Mouse (Mus musculus) heart, embryonic 11.5 days (tissue): ENCODE results near the gene Grin2c. TPM values are rescaled to one million over a fixed set of nuclear protein-coding genes. Genes with fewer than 3 reads are reported as not detected.

Experiments
- ATAC-seq: fragments of 200-750 bp; cut with Nextera tagmentation; replicated peaks from 2 replicates; pipeline ENCODE4 v1.8.0; 2017; ENCODE audit warnings: moderate library complexity; ENCODE audit not compliant: insufficient number of reproducible peaks, low FRiP score, low TSS enrichment
- H3K27ac ChIP-seq: fragments of 300-500 bp; sonication (generic); 2 replicates; pipeline ENCODE4 v1.5.1; 2014; ENCODE audit warnings: mild to moderate bottlenecking, low read depth, low read length
- H3K27me3 ChIP-seq: fragments of 300-500 bp; sonication (generic); 2 replicates; pipeline ENCODE4 v1.6.1; 2014; ENCODE audit warnings: mild to moderate bottlenecking, low read length, mixed read lengths; ENCODE audit not compliant: control insufficient read depth, insufficient read depth
- H3K36me3 ChIP-seq: fragments of 300-500 bp; sonication (generic); 2 replicates; pipeline ENCODE4 v1.6.1; 2014; ENCODE audit warnings: mild to moderate bottlenecking, low read length, moderate library complexity, mixed read lengths; ENCODE audit not compliant: control insufficient read depth, insufficient read depth
- H3K4me1 ChIP-seq: fragments of 300-500 bp; sonication (generic); 2 replicates; pipeline ENCODE4 v1.6.1; 2014; ENCODE audit warnings: low read length; ENCODE audit not compliant: control insufficient read depth, insufficient read depth
- H3K4me2 ChIP-seq: fragments of 300-500 bp; sonication (generic); 2 replicates; pipeline ENCODE4 v1.6.1; 2014; ENCODE audit warnings: mild to moderate bottlenecking, moderate library complexity
- H3K4me3 ChIP-seq: fragments of 300-500 bp; sonication (generic); 2 replicates; pipeline ENCODE4 v1.5.1; 2014; ENCODE audit warnings: low read depth, low read length
- H3K9ac ChIP-seq: fragments of 300-500 bp; sonication (generic); 2 replicates; pipeline ENCODE4 v1.6.1; 2014; ENCODE audit warnings: mild to moderate bottlenecking, low read depth, low read length, moderate library complexity
- H3K9me3 ChIP-seq: fragments of 300-500 bp; sonication (generic); replicated peaks from 2 replicates; pipeline ENCODE4 v1.6.1; 2016; ENCODE audit warnings: low read length; ENCODE audit not compliant: control insufficient read depth
- WGBS: fragments of 180-500 bp; shearing (Covaris S2); extraction: QIAGEN DNeasy Blood & Tissue Kit; methylation state at CpG from one replicate; pipeline ENCODE4 v1.1.7; 2014; ENCODE audit not compliant: insufficient replicate concordance; 5-methylcytosine and 5-hydroxymethylcytosine counted together
- polyA plus RNA-seq: library from polyadenylated mRNA; unstranded; fragments of >200 nt; fragmentation: Nextera tagmentation; extraction: Ambion mirVana; gene quantifications from 2 replicates; pipeline ENCODE4 v1.2.1, GENCODE M21; 2014

The Grin2c gene
- polyA plus RNA-seq, 1 experiment from 2014 or later = 0.13 TPM

DNA sequence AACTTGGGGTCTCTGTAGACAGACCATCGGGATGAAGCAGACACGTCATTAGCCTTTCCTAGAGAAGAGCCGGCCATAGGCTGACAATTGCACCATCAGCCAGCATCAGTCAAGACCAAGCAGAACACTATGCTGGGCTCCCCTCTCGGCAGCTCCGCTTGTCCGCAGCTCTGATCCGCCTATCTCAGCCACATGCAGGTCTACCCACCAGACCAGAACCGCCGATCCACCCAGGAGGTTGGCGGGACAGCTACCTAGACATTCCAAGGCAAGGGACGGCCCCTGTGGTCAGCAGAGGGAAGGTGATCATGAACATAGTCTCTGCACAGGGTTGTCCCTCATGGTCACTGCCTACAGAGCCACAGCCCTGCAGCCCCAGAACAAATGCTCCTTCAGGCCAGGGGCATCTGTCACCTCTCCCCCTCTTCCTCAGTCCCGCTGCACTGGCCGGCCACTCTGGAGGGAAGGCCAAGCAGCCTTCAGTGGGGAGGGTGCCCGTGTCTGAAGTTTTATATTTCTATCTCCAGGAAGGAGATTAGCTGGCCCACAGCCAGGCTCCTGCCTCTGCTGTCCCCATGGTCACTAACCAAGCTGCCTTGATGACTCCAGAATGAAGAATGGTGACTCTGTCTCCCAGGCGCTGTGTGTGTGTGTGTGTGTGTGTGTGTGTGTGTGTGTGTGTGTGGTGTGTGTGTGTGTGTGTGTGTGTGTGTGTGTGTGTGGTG, 32.6 kb downstream of the Grin2c start:
- ATAC-seq = no peak
- H3K4me1 ChIP-seq = peaks cover 47% of the 10 kb centered on the region
- H3K4me2 ChIP-seq = no peak overlapping the region
- H3K4me3 ChIP-seq = no peak overlapping the region
- H3K36me3 ChIP-seq = no peaks in the 10 kb centered on the region
- H3K9ac ChIP-seq = no peak overlapping the region
- 57% methylated on average over 15 of the region's 15 CpGs for WGBS
- no peak overlapping the region for H3K27ac ChIP-seq
- no peaks in the 10 kb centered on the region for H3K9me3 ChIP-seq
- no peaks in the 10 kb centered on the region; the same call in none of the 2 replicates for H3K27me3 ChIP-seq

GRCm38 (mm10) chr11:115233526-115234290, 33.3 kb downstream of the Grin2c start:
- Histone ChIP-seq H3K4me1 (peaks cover 53% of the 10 kb centered on the region), H3K9ac (no peak overlapping the region), H3K4me3 (no peak overlapping the region), H3K27me3 (no peaks in the 10 kb centered on the region; the same call in none of the 2 replicates), H3K4me2 (no peak overlapping the region), H3K36me3 (no peaks in the 10 kb centered on the region), H3K27ac (no peak overlapping the region), H3K9me3 (no peaks in the 10 kb centered on the region)
- WGBS = 58% methylated on average over 20 of the region's 20 CpGs
- ATAC-seq = no peak

DNA sequence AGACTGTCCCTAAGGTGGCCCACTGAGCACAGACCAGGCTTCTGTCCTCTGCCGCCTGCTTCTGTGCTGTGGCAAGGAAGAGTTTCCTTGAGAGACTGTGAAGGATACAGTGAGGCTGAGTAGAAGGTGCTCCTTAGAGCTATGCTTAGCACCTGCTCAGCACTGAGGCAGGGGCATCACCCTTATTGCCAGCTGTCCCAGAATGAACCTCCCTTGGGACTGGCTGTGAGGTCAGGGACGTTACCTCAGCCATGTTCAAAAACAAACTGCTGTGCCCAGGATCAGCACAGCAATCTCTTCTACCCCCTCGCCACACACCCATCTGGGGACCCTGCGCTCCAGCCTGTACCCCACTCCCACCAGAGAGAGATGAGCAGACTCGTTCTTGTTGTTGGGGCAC, 34.2 kb downstream of the Grin2c start:
- 76% methylated on average over 5 of the region's 5 CpGs for WGBS
- no peak overlapping the region for H3K4me2 ChIP-seq
- H3K4me1 ChIP-seq = peaks cover 61% of the 10 kb centered on the region
- H3K27ac ChIP-seq = no peak overlapping the region
- H3K4me3 ChIP-seq = no peak overlapping the region
- ATAC-seq = no peak
- H3K9me3 ChIP-seq = no peaks in the 10 kb centered on the region
- no peaks in the 10 kb centered on the region for H3K36me3 ChIP-seq
- H3K27me3 ChIP-seq = no peaks in the 10 kb centered on the region; the same call in none of the 2 replicates
- no peak overlapping the region for H3K9ac ChIP-seq

GRCm38 (mm10) chr11:115231924-115232323, 35.1 kb downstream of the Grin2c start:
- H3K27me3 ChIP-seq = no peaks in the 10 kb centered on the region; the same call in none of the 2 replicates
- no peak for ATAC-seq
- H3K9ac ChIP-seq = no peak overlapping the region
- H3K27ac ChIP-seq = no peak overlapping the region
- H3K9me3 ChIP-seq = no peaks in the 10 kb centered on the region
- H3K36me3 ChIP-seq = no peaks in the 10 kb centered on the region
- WGBS = 66% methylated on average over 9 of the region's 9 CpGs
- no peak overlapping the region for H3K4me2 ChIP-seq
- H3K4me1 ChIP-seq = peaks cover 71% of the 10 kb centered on the region
- no peak overlapping the region for H3K4me3 ChIP-seq

DNA sequence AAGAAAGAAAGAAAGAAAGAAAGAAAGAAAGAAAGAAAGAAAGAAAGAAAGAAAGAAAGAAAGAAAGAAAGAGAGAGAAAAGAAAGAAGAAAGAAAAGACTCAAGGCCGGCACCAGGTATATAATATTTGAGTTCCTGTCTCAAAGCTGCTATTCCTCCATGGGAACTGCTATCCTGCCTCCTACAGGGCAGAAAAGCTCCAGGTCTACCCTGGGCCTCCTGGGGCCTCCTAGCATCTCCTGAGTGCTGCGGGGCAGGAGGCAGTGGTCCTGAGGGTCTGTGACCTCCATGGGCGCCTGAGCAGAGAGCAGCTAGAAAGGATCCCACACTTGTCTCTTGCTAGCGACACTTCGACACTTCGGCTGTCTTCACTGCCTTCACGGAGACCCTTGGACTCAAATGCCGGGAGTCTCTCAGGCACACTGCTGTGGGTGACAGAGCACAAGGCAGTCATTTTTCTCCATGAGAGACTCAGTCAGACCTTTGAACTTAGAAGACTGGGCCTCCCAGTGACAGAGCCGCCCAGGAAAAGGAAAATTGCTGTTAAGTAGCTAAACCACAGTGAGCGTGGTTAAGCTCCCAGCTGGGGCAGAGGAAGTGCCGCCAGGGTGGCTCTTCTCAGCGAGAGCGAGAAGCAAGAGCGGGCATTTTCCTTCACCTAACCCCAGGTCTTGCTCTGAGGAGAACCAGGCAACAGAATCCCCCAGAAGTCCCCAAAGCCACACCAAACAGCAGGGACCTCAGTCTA, 35.7 kb downstream of the Grin2c start:
- Histone ChIP-seq H3K27me3 (no peaks in the 10 kb centered on the region; the same call in none of the 2 replicates), H3K27ac (0 out of 2 replicates have a peak overlapping the region, but pooled peaks have one; percentile 15), H3K9ac (0 out of 2 replicates have a peak overlapping the region, but pooled peaks have one; percentile 28)

DNA sequence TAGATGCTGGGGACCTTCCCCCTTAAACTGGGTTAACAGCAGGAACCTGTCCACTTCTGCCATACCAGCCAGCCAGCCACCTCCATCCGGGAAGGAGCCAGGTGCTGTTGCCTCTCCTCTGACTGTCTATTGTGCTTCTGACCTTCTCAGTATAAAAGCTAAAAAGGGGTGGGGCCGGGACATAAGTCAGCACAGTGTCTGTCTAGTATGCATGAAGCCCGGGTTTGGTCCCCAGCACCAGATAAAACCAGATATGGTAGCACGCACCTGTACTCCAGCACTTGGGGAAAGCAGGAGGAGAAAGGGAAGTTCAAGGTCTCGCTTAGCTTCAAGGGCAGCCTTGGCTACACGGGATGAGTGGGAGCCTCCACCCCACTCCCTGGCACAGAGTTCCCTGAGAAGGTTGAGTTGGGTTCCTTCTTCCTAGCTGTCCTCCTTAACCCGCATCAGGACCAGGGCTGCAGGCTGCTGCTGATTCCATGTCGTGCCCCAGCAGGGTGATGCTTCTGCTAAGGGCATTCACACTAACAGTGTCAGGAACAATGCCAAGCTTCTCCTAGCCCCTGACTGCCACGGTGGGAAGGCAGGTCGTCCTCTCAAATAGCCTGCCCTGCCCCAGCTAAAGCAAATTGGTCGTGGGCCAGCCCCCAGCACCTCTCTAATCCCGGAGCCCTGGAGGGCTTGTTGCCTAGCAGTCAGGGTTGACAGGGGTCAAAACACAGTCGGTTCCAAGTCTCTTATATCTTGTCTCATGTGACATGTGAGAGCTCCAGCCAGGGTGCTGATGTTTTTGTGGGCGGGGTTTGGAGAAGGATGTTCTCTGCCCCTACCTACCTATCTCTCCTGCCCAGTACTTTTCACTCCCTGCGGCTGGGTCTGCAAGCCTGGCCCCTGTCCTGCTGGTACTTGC, 37.8 kb downstream of the Grin2c start:
- Histone ChIP-seq H3K9me3 (no peaks in the 10 kb centered on the region), H3K4me1 (peaks cover 73% of the 10 kb centered on the region), H3K9ac (0 out of 2 replicates have a peak overlapping the region, but pooled peaks have one; percentile 34), H3K4me3 (no peak overlapping the region), H3K4me2 (no peak overlapping the region), H3K27ac (no peak overlapping the region), H3K36me3 (no peaks in the 10 kb centered on the region), H3K27me3 (no peaks in the 10 kb centered on the region; the same call in none of the 2 replicates)
- 43% methylated on average over 15 of the region's 15 CpGs for WGBS
- no peak for ATAC-seq

More for the DNA sequence above, 35.7 kb downstream of the Grin2c start:
- Histone ChIP-seq H3K36me3 (no peaks in the 10 kb centered on the region), H3K4me1 (peaks cover 72% of the 10 kb centered on the region), H3K4me2 (no peak overlapping the region), H3K9me3 (no peaks in the 10 kb centered on the region), H3K4me3 (no peak overlapping the region)
- ATAC-seq = no peak
- WGBS = 40% methylated on average over 14 of the region's 14 CpGs

GRCm38 (mm10) chr11:115228430-115228829, 38.6 kb downstream of the Grin2c start:
- Histone ChIP-seq H3K4me2 (no peak overlapping the region), H3K4me1 (peaks cover 73% of the 10 kb centered on the region)
- 42% methylated on average over 7 of the region's 7 CpGs for WGBS

More at GRCm38 (mm10) chr11:115228430-115228829, 38.6 kb downstream of the Grin2c start:
- Histone ChIP-seq H3K27me3 (no peaks in the 10 kb centered on the region; the same call in none of the 2 replicates), H3K27ac (no peak overlapping the region), H3K4me3 (no peak overlapping the region), H3K36me3 (no peaks in the 10 kb centered on the region), H3K9ac (peak overlapping the region; percentile 18; the same call in 1 of the 2 replicates), H3K9me3 (no peaks in the 10 kb centered on the region)
- ATAC-seq = no peak
